Mouse (Mus musculus) liver, adult 2 months (tissue): ENCODE results near the gene Gm10912. TPM values are rescaled to one million over a fixed set of nuclear protein-coding genes. Genes with fewer than 3 reads are reported as not detected.
"Not testable (repeated sequence)": the region's sequence is repeated elsewhere in the genome, so short reads cannot be mapped to it uniquely, and the experiment has no call there.

Source experiments
- DNase-seq: peaks from one replicate; pipeline ENCODE4 v3.0.0-alpha.2; 2011; ENCODE audit warnings: low read depth, low spot score; ENCODE audit errors: extremely low read depth
- H3K27ac ChIP-seq: fragments of 200-500 bp; replicated peaks from 2 replicates; pipeline ENCODE4 v1.5.1; 2012; ENCODE audit warnings: low read depth, mild to moderate bottlenecking, control low read depth, inconsistent platforms, low read length; ENCODE audit not compliant: insufficient read depth
- H3K27me3 ChIP-seq: fragments of 200-500 bp; 2 replicates; pipeline ENCODE4 v1.6.1; 2012; ENCODE audit warnings: mild to moderate bottlenecking, moderate library complexity, low read length, inconsistent platforms; ENCODE audit not compliant: control insufficient read depth, insufficient read depth
- H3K36me3 ChIP-seq: fragments of 200-500 bp; 2 replicates; pipeline ENCODE4 v1.6.1; 2012; ENCODE audit warnings: low read length, inconsistent platforms; ENCODE audit not compliant: control insufficient read depth, insufficient read depth
- H3K4me1 ChIP-seq: fragments of 200-500 bp; 2 replicates; pipeline ENCODE4 v1.6.1; 2011; ENCODE audit warnings: low read length; ENCODE audit not compliant: control insufficient read depth, insufficient read depth
- H3K4me3 ChIP-seq: fragments of 200-500 bp; 2 replicates; pipeline ENCODE4 v1.5.1; 2011; ENCODE audit warnings: low read depth, mild to moderate bottlenecking, control low read depth, low read length, moderate library complexity; ENCODE audit not compliant: insufficient read depth
- H3K79me2 ChIP-seq: fragments of 200-500 bp; 2 replicates; pipeline ENCODE4 v1.6.1; 2012; ENCODE audit warnings: inconsistent platforms, mild to moderate bottlenecking, low read length, moderate library complexity; ENCODE audit not compliant: control insufficient read depth, insufficient read depth
- H3K9ac ChIP-seq: fragments of 200-500 bp; 2 replicates; pipeline ENCODE4 v1.6.1; 2012; ENCODE audit warnings: low read depth, mild to moderate bottlenecking, control low read depth, inconsistent platforms, low read length
- CTCF ChIP-seq: fragments of 200-500 bp; IDR thresholded peaks from 2 replicates; pipeline ENCODE4 v1.5.1; 2011; ENCODE audit warnings: low read depth, low read length, control low read depth
- POLR2A ChIP-seq: fragments of 200-500 bp; IDR thresholded peaks from 2 replicates; pipeline ENCODE4 v1.6.1; 2011; ENCODE audit warnings: low read length, control low read depth; ENCODE audit not compliant: insufficient read depth; ENCODE audit errors: extremely low read depth
- WGBS: fragments of 180-500 bp; shearing (Covaris S2); methylation state at CpG from one replicate; pipeline ENCODE4 v1.1.7; 2018; 5-methylcytosine and 5-hydroxymethylcytosine counted together
- polyA plus RNA-seq: library from polyadenylated mRNA; depleted of rRNA; stranded (reverse); fragments of >200 nt; gene quantifications from 2 replicates; pipeline ENCODE4 v1.2.3, GENCODE M21; 2012
- total RNA-seq: library from RNA; depleted of rRNA; stranded (reverse); fragments of >200 nt; gene quantifications from 2 replicates; pipeline ENCODE4 v1.2.3, GENCODE M21; 2014

Gene Gm10912
- total and polyA plus RNA-seq, 2 experiments = 0.11 to 0.65 TPM

DNA sequence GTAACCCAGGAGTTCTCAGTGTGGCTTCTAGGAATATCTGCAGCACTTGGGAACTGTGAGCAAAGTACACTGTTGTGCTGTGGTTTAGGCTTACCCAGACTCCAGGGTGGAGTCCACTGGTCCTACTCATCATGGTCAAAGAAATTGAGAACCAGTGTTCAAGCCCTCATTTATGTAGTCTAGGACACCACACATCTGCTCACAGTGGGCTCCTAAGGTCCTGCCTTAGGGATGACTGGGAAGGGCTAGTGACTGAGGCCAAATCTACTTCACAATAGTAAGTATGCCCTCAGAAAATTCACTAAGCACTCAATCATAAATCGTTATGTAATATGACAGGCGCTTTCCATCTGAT is 33.6 kb downstream of the Gm10912 start:
- no peak overlapping the region for H3K4me3 ChIP-seq

DNA sequence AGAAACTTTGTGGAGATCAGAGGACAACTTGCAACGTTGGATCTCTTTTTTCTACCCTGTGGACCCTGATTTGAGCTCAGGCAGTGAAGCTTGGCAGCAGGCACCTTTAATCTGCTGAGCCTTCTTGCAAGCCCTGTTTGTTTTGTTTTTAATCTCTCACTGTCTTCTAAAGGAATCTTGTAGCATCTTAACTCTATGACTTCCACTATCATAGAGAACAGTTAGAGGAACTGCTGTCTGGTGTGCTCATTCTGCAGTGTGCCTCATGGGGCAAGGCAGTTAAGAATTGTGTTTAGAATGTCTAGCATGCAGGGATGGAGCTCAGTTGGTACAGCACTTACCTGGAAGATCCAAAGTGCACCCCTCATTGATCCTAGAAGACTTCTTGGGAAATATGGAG is 34.3 kb downstream of the Gm10912 start:
- Histone ChIP-seq H3K27ac (no peak overlapping the region), H3K4me3 (no peak overlapping the region), H3K4me1 (peaks cover 11% of the 10 kb centered on the region), H3K27me3 (no peaks in the 10 kb centered on the region), H3K9ac (no peak overlapping the region), H3K79me2 (peaks cover 17% of the 10 kb centered on the region; the same call in 1 of the 2 replicates), H3K36me3 (peaks cover 5% of the 10 kb centered on the region; the same call in 1 of the 2 replicates)
- TF ChIP-seq POLR2A = no peak
- no peak for TF ChIP-seq CTCF
- no peak for DNase-seq
- WGBS = 59% methylated on average over 1 of the region's 1 CpGs

More for the DNA sequence above, 33.6 kb downstream of the Gm10912 start:
- H3K4me1 ChIP-seq = peaks cover 11% of the 10 kb centered on the region
- H3K27me3 ChIP-seq = no peaks in the 10 kb centered on the region
- no peak overlapping the region for H3K9ac ChIP-seq
- DNase-seq = no peak
- peaks cover 12% of the 10 kb centered on the region; the same call in 1 of the 2 replicates for H3K79me2 ChIP-seq
- 91% methylated on average over 2 of the region's 2 CpGs for whole genome bisulfite sequencing
- peaks cover 1% of the 10 kb centered on the region; the same call in 1 of the 2 replicates for H3K36me3 ChIP-seq
- TF ChIP-seq POLR2A (no peak), CTCF (no peak)
- H3K27ac ChIP-seq = peak overlapping the region; percentile 46; the same call in 1 of the 2 replicates

- WGBS = 87% methylated on average over 6 of the region's 6 CpGs
- Histone ChIP-seq H3K9ac (no peak overlapping the region), H3K4me3 (no peak overlapping the region), H3K27ac (no peak overlapping the region), H3K4me1 (peaks cover 13% of the 10 kb centered on the region), H3K27me3 (no peaks in the 10 kb centered on the region), H3K79me2 (peaks cover 17% of the 10 kb centered on the region; the same call in 1 of the 2 replicates), H3K36me3 (peaks cover 5% of the 10 kb centered on the region; the same call in 1 of the 2 replicates)
- DNase-seq = no peak
- TF ChIP-seq POLR2A = no peak
- TF ChIP-seq CTCF = no peak
These were observed 39.2 kb downstream of the Gm10912 start for GRCm38 (mm10) chr2:104104800-104105199.

GRCm38 (mm10) chr2:104109021-104109420 is 43.4 kb downstream of the Gm10912 start:
- H3K27ac ChIP-seq, H3K4me3 ChIP-seq, H3K79me2 ChIP-seq, H3K9ac ChIP-seq, H3K27me3 ChIP-seq, DNase-seq, H3K36me3 ChIP-seq: not testable (repeated sequence)
- WGBS = 91% methylated on average over 2 of the region's 2 CpGs
- H3K4me1 ChIP-seq = peaks cover 18% of the 10 kb centered on the region

DNA sequence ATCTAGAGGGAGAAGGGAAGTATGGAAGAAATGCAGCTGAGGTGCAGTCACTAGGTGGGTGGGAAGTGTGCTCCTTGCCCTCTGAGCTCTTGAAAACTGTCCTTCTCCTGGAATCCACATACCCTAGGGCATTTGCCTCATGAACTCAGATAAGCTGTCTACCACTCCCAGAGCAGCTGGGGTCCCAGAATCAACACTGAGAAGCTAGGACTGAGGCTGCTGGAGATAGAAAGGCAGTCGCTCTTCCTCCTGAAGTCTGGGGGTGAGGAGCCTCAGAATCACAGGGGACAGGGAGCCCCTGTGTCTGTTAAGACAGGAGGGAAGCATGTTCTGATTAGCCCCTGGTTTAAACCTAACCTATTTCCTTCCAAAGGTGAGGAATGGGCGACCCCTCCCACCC is 43.9 kb downstream of the Gm10912 start:
- H3K79me2 ChIP-seq = peaks cover 3% of the 10 kb centered on the region; the same call in 1 of the 2 replicates
- no peak for TF ChIP-seq CTCF
- 78% methylated on average over 2 of the region's 2 CpGs for WGBS
- no peaks in the 10 kb centered on the region for H3K27me3 ChIP-seq
- H3K4me3 ChIP-seq = no peak overlapping the region
- H3K4me1 ChIP-seq = peaks cover 18% of the 10 kb centered on the region
- H3K9ac ChIP-seq = no peak overlapping the region
- peak overlapping the region; percentile 10; the same call in 1 of the 2 replicates for H3K27ac ChIP-seq
- DNase-seq = no peak
- H3K36me3 ChIP-seq = 0 out of 2 replicates have a peak, but pooled peaks cover under 1% of the 10 kb centered on the region

- H3K36me3 ChIP-seq = no peaks in the 10 kb centered on the region
- no peak for TF ChIP-seq CTCF
- TF ChIP-seq POLR2A = no peak
These were observed 44.4 kb downstream of the Gm10912 start for GRCm38 (mm10) chr2:104110031-104110430.

GRCm38 (mm10) chr2:104111170-104111797 is 45.7 kb downstream of the Gm10912 start:
- not testable (repeated sequence) for H3K4me3 ChIP-seq, DNase-seq, H3K27ac ChIP-seq, H3K79me2 ChIP-seq, H3K27me3 ChIP-seq, H3K36me3 ChIP-seq, H3K9ac ChIP-seq
- WGBS = no CpG with 5 or more reads among the region's 1 CpGs
- H3K4me1 ChIP-seq = peaks cover 15% of the 10 kb centered on the region

More at GRCm38 (mm10) chr2:104110031-104110430, 44.4 kb downstream of the Gm10912 start:
- DNase-seq = no peak
- WGBS = 79% methylated on average over 4 of the region's 4 CpGs
- peak overlapping the region; percentile 16; the same call in 1 of the 2 replicates for H3K27ac ChIP-seq
- H3K27me3 ChIP-seq = no peaks in the 10 kb centered on the region
- H3K79me2 ChIP-seq = no peaks in the 10 kb centered on the region
- H3K4me1 ChIP-seq = peaks cover 18% of the 10 kb centered on the region
- H3K4me3 ChIP-seq = no peak overlapping the region
- no peak overlapping the region for H3K9ac ChIP-seq
